Mouse (Mus musculus): ENCODE measurements at regions not wholly inside any gene's neighbourhood (a gene's known extent, or its start where the extent isn't known, plus 50 kb on each side); places are given as distances from the start of the nearest gene placed in this dataset.

DNA sequence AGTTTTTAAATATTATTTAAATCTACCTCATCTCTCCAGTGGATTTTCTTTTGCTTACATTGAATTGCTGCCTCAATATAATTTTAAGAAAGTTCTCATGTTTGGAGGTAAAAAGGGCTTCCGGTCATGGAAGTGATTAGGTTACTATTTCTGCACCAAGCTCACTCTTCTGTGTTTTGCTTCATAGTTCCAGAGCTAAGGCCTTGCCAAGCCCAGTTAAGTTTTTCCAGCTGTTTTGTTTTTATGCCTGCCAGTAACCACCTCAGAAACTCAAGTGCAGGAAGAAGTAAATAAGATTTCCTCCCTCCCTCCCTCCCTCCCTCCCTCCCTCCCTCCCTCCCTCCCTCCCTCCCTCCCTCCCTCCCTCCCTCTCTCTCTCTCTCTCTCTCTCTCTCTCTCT is 2466.1 kb downstream of the Poteg start:
- no peak for DNase-seq (ENCODE audit: low spot score in 2 of 2)

DNA sequence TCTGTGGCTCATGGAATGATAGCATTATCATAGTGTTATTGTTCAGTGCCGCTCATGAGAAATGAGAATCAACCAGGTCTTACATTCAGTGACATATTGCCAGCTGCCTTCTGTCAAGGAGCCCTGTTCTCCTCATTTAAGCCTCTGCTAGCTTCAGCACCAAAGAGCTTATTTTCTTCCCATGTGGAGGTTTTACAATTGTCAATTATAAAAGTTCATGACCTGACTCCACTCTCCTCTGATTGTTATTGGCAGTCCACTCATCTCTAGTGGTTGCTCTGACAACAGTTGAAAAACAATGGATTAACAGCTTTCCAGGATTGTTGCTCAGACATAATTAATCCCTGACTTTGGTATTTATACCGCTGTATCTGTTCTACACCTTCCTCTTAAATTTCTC is 2473.0 kb downstream of the Poteg start:
- DNase-seq (ENCODE audit: low spot score in 2 of 2): no peak

DNA sequence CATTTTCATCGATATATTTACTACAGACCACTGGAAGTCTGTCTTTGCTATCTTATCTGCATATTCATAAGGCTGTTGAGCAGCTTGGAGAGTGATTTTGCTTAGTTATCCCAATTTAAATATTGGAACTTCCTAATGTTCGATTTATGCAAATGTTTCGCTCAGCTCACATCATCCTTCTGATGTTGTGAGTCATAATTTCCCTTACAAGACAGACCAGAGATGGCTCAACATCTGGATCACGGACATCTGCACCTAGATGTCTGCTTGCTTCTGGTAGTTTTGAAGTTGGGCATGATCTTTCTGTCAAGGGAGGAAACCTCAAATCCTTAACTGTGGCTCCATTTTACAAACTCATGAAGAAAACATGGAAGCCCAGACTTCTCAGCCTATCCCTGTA is 2480.8 kb downstream of the Poteg start:
- DNase-seq (ENCODE audit: low spot score in 2 of 2): no peak

DNA sequence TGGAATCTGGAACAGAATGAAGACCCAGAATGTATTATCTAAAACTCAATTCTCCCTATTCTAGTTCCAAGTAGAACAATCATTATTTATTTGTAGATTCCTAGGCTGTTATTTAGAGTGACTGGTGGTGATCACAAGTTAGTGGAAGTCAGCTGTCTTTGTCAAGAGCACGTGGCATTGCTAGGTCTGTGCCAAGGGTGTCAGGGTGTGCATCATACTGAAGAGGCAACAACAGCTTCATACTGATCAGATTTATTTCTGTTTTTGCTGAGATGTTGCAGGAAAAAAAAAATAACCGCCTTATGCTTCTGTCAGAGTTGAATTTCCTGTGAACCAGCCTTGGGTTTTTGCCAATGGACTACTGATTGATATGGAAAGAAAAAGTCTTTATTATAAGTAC is 2513.9 kb downstream of the Poteg start:
- no peak for DNase-seq (ENCODE audit: low spot score in 2 of 2)

DNA sequence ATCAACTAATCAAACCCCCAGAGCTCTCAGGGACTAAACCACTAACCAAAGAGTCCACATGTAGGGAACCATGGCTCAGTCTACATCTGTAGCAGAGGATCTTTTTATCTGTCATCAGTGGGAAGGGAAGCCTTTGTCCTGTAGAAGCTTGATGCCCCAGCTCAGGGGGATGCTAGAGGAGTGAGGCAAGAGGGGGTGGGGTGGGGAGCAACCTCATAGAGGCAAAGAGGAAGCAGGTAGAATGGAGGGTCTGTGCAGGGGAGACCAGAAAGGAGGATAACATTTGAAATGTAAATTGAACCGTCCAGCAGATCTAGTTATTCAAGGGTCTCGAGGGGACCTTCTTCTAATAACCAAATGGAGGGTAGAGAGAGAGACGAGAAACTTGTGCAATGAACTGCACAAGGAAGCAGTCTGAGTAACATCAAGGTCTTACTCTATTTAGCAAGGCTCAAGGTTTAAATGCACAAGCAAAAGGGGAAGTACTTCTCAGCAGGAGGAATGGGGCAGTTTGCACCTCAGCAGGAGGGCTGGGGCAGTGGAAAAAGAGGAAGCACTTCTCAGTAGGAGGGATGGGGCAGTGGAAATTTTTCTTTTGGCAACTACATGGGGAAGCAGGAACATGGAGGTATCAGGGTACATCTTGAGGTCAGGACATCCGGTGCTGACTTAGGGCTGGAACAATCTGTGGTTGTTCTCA is 2529.3 kb downstream of the Poteg start:
- DNase-seq (ENCODE audit: low spot score in 2 of 2): no peak

DNA sequence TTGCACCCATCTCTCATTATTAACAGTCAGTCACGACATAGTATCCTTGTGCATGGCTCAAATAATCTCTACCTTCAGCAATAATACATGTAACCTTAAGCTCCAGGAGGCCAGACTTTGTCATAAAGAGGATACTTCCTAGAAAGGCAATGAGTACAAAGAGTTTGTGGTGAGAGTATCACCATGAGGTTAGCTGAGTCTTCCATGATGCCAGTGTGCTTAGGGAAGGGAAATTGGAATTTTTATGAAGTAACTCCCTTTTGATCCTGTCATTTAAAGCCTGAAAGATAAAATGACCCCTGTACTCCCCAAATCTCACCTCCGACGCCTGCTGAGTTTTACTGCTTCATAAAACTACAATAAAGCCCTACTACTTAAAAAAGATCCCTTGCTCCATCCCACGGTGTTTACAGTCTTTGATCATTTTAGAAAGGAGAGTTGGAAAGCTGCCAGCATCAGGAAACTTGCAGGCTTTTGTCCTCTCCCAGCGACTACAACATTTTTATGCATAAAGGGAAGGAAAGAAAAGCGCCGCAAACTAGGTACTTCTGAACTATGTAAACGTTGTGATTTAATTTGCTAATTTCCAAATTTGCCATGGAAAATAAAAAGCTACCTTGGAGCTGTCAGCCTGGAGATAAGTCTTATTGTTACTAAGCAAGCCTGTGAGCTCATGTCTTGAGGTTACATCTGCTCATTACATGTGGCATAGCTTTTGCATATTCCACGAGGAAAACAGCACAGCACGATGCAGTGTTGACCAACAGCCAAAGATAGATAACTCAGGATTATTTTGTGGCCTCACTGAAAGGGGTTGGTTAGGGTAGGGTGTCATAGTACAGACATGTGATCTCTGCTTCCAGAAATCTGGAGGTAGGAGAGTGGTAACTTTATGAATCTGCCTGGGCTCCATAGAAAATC is 2531.4 kb downstream of the Poteg start:
- peak in 1 of 2 experiments; percentile 3 for DNase-seq (ENCODE audit: low spot score in 2 of 2)

DNA sequence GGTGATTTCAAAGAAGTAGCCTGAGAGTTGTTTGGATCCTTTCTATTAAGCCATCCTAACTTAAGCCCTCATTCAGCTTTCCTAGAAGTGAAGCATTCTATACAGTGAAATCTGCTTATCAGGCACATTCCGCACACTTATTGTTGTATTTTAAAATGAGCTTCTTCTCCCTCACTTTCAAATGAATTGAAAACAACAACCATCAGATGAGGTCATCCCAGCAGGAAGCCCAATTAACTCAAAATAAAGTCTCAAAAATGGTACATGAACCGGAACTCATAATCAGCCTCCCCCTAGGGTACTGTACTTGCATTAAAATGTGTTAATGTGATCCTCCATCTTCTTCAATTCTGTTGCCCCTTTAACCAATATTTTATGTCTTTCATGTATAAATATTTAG is 2545.1 kb downstream of the Poteg start:
- DNase-seq (ENCODE audit: low spot score in 2 of 2): no peak

DNA sequence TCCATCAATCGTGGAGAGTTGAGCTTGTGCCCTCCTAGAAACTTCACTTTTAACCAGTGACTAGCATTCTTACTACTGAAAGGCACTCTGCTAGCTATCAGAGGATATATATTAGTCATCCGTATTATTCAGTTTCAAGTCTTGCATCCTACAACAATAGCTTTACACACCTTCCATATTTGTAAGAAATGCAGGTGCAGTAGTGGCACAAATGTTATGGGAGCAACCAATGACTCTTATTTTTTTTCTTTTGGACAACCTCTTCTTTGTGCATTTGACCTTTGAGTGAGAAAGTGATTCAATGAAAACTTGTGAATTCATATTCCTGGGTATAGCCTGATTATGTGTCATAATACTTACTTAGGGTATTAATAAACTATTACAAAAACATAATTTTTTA is 2551.9 kb downstream of the Poteg start:
- DNase-seq (ENCODE audit: low spot score in 2 of 2): no peak
